Mouse (Mus musculus) heart, adult 8-10 months (tissue): ENCODE data around the gene Timm10b. TPM values are rescaled to one million over a fixed set of nuclear protein-coding genes. Genes with fewer than 3 reads are reported as not detected.

Experiments
- DNase-seq: peaks from one replicate; pipeline ENCODE4 v3.0.0; 2022; ENCODE audit warnings: low spot score
- total RNA-seq, 4 experiments: library from RNA; stranded (reverse); gene quantifications; 2 replicates each; pipeline ENCODE4 v1.2.4; 2022

Gene Timm10b
- 10 to 100 TPM; 75.1 to 86.0 (median 79.7) TPM for total RNA-seq

DNA sequence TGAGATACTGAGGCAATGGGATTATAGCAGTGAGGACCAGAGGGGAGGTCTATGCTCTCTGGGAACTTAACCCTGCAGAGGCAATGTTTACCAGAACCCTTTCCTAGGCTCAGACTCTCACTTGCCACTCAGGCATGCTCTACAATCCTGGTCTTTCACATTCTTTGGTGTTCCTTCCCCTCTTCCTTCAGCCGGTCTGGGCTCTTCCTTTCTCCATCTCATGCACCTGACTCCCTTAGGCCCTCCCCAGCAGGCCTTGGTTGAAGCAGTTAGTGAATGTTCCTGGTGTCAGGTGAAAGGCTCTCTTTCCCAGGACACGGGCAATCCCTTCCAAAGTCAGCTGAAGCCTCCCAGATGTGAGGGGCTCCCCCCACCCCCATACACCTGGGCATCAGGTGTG lies at the start of gene Timm10b:
Gene Timm10b (plus strand): TSS at position 301 of the 400 bp plus-strand sequence.
- DNase-seq = no peak

DNA sequence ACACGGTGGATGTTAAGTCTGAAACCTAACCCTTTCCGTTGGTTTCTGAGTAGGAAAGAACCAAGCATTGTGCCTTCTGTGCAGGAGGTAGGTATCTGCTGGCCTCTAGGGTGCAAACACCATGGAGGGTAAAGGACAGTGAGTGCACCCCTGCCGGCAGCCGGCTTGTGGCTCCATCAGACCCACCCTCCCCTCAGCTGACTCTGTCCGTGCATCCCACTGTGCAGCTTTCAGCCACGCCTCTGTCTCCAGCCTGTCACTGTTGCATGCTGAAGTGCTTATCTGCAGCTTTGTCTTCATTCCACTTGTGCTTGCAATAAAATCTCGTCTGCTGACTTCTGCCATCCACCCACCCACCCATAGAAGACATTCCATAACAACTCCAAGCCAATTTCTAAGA lies 49.8 kb upstream of the Timm10b start:
- no peak for DNase-seq

DNA sequence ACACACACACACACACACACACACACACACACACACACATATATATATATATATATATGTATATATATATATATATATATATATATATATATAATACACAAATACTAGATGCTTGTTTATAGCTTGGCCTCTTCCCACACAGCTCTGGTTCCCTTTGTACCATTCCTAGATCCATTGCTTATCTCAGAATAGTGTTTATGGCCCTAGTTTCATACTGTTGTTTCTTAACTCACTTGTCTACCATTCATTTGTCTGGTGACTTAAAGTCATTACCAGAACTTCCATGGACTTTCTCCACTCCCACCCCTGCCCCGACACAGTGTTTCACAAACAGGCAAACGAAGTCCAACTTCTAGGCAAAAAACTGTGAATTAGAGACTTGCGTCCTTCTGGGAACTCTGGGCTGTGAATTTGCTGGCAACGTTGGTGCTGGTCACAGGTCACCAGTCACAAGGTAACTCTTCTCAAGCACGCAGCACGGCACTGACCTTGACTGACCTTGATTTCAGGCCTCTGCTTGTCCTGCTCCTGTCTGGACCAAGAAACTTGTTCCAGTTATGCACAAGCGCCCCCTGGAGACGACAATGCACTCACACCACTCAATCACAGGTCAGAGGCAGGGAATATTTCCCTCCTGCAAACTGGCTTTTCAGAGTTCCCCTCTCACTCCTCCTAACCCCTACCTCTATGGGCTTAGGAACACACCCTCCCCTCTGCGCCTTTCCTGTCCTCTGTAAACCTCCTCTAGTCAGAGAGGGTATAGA lies 36.8 kb upstream of the Timm10b start:
- peak; percentile 66 for DNase-seq

DNA sequence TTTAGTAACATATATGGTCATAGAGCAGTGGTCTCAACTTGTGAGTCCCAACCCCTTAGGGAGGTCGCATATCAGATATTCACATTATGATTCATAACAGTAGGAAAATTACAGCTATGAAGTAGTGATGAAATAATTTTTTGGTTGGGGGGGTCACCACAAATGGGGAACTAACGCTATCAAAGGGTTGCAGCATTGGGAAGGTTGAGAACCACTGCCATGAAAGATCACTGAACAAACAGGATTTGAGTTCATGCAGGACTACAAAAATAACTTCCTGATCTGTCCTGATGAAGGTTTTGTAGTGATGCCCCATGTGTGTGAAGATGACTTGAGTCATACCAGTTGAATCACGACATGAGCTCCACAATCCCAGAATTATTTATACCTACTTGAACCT lies 31.4 kb upstream of the Timm10b start:
- no peak for DNase-seq

DNA sequence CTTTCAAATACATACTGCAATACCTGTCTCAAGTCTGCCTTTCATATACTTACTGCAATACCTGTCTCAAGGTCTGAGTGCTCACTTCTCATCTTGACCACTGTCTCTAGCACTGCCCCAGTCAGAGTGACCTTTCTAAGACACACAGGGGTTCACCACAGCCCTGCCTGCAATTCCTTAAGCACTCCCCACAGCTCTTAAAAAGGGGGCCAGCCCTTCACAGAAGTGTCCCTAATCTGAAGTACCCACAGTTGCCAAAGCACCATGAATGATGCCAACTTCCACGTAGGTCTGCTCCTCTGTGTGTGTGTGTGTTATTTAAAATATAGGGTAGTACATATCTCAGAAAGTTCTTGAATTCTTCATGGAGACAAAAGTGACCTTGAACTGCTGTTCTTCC lies 28.1 kb upstream of the Timm10b start:
- DNase-seq = no peak

DNA sequence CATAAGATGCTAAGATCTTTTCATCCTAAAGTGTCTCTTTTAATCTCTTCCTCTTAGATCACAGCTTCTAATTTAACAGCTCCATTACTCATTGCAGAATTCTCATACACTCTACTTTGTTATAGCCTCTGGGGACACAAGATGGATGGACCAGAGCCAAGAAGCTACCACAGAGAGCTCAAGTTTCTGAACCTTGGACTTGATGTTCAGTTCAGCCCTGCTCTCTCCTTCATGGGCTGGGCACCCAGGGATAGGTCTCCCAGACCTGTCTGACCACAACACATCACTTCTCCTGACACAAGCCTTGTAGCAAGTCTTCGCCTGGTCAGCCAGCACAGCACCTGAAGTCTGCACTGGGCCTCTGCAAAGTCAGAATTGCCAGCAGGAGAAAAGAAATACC lies 25.5 kb upstream of the Timm10b start:
- DNase-seq = no peak

DNA sequence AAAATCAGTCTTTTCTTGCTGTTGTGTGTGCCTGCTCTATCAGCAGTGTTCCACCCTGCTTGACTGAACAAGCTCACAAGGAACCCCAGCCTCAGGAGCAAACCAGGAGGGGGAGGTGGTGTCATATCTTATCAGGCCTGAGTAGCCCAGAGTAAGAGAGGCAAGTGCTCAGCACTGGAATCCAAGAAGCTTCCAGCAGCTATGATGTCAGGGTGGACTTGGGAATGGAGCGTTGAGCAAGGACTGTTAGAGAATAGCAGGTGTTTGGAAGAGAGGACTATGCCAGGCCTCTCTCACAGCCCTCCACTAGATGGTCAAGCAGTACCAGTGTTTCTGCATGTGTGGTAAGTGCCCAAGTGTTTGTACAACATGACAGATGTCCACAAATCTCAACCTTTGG lies 24.1 kb upstream of the Timm10b start:
- no peak for DNase-seq

DNA sequence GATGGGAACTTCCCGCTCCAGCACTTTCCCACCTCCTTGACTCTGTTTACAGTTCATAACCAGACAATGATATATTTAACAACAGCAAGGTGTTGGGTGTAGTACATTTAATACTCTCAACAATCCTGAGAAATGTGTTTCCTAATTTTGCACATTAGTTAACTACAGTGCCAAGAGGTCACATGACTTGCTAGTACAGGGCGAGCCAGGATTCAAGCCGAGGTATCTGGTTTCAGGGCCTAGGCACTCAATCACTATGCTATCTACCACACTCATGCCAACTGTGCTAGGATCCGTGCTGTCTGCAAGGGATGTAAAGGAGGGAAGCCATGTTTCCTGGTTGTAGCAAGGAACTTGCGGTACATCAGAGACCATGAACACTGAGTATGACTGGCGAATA lies 23.3 kb upstream of the Timm10b start:
- DNase-seq = peak; percentile 38

DNA sequence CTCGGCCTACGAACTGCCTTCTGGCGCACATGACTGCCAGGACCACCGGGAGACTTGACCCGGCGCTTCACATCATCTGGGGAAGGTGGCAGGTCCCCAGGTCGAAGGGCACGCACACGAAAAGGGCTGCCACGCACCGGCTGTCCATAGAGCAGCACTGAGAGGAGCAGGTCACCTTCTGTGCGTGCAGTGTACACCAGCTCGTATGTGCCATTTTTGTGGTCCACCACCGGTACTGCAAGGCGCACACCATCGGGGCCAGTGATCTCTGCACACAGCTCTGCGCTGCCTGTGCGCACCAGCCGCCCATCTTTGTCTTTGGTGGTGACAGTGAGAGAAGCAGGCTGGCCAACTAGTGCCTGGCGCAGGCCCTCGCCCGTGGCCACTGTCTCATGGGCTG lies 22.0 kb upstream of the Timm10b start:
- DNase-seq = no peak

DNA sequence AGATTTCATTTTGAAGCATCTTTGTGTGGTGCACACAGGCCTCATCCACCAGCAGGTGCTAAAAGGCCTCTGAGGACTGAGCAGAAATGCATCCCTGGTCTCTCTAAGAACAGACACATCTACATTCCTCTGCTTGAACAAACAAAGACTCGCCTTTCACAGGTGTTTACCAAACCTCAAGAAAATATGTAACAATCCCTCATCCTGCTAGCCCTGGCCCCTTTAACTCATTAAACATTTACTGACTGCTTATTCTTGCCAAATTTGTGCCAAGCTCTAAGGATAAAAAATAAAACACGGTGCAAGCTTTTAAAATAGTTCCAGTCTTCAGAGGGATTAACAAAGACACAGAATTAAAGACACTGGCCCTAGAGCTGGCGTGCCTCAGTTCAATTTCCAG lies 20.2 kb upstream of the Timm10b start:
- DNase-seq = no peak

DNA sequence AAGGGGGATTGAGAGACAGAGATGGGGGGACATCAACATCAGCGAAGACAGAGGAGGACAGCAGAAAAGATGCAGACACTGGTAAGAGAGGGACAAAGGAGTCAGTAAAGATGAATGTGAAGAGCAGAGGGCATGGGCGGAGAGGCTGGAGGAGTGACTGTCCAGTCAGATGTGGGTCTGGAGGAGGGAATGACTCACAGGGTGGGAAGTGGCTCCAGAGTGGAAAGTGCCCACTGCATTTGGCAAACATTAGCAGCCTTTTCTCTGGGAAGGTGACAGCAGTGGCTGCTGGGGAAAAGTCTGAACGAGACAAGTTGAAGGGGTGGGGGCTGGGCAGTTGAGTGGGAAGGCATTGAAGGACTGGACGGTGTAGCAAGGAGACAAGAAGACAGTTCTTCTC lies 18.8 kb upstream of the Timm10b start:
- DNase-seq = no peak

DNA sequence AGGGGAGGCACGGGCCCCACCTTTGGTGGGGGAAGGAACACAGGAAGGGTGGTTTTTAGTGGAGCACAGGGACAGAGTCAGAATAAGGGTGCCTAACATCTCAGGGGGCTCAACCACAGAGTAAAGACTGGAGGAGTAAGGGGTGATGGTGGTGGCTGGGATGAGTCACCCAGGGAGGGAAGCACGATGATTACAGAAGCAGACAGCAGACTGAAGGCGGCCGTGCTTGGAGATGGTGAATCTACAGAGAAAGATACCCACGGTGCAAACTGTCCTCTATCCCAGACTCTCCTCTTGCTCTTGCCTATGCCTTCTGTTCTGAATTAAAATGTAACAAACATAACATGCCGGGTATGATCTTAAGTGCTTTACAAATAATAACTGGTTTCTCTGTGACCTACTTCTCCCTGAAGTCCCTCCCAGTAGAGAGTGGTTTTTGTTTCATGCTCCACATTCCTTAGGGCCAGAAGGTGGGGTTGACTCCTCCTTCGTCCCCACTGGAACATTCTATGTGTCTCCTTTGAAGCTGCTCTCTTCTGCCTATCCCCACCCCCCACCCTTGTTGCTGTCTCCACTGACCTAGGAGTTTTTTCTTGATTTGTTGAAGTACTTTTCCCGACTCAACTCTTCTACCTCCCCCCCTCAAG lies 18.1 kb upstream of the Timm10b start:
- DNase-seq = no peak

DNA sequence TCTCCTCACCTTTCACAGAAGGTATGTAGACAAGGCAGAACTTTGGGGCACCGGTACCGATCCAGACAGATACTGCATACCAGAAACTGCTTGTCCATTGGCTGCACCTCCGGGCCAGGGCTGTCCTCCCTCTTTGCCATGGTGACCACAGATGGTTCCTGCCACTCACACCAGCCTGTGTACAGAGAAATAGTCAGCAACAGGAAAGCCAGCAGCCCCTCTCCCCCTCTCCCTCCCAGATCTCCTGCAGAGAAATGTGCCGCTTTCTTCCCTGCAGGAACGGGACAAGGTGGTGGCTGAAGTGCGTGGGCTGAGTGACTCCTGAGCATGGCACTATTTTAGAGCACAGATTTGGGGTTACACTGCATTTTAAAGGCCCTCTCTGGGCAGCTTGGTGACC lies 14.5 kb upstream of the Timm10b start:
- DNase-seq = no peak

DNA sequence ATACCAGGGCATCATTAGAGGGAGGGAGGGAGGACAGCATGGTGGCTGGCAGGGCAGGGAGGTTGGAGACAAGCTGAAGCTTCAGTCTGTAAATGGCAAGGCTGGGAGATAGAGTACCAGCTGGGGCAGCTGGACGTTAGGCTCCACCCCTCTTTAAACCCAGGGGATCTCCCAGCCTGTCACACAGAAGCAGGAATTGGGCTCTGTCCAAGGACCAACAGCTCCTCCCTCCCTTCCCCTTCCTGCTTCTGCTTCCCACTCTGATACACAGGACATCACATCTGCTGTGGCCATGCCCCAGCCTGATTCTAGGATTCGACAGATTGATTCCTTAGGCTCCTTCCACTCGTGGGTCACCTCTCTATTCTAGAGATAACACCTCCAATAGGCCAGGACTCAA lies 11.2 kb upstream of the Timm10b start:
- DNase-seq = peak; percentile 90

DNA sequence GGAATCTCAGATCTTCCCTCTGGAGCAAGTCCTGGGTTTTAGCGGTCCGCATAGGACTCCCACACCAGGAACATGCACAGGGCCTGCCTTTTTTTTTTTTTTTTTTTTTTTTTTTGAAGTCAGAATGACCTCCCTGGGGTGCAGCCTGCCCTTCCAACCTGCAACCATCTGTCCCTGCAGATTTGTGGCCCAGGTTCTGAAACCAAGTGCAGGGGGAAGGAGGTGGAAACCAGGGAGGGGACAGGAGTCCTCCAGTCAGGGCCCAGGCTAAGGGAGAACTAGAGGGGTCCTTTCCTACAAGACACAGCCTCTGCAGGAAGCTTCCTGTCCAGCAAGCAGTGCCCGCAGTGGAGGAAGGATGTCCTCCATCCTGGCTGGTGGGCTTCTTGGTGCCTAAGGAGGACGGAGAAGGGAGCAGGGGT lies 7.3 kb upstream of the Timm10b start:
- no peak for DNase-seq

DNA sequence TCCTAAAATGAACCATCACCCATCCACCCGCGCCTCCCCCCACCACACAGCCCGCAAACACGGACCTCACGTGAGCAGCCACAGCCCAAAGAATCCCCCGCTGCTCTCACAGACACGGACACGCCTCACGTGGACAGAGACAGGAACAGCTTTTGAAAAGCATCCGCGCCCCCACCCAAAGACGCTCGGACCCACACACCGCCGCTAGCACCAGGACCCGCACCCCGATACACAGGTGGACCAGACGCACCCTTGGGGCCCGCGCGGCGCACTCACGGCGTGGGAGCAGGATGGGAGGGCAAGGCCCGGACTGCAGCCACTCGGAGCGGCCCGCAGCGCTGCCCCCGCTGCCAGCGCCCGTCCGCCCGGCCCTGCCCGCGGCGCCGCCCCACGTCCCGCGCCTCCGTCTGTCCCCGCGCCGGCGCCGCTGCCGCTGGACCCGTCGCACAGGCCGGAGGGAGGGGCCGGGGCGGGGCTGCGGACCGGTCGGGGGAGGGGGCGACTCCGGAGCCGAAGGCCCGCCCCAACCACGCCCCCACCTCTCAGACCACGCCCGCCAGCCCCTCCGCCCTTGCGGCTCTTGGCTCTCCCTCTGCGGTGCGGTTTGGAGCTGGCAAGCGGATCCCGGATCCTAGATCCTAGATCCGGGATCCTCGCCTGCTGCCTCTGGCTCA lies 6.6 kb upstream of the Timm10b start, which contains the start of gene Trim3:
Gene Trim3 (minus strand): TSS at position 445 of the 674 bp plus-strand sequence.
- peak; percentile 84 for DNase-seq

DNA sequence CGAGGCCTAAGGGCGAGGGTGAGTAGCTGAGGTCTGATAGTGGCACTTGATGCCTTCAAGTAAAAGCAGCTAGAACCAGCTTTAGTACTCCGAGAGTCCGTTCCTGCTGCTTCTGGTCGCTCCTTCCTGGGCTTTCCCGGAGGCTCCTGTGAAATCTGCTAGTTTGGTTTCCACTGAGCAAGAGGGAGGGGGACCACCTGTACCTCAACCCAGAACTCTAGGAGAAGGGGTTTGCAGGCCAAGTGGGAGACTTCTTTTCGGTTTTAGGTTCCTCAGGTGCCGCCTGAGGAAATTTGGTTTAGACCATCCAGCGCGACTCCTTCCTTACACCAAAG lies 6.1 kb upstream of the Timm10b start:
- DNase-seq = no peak

DNA sequence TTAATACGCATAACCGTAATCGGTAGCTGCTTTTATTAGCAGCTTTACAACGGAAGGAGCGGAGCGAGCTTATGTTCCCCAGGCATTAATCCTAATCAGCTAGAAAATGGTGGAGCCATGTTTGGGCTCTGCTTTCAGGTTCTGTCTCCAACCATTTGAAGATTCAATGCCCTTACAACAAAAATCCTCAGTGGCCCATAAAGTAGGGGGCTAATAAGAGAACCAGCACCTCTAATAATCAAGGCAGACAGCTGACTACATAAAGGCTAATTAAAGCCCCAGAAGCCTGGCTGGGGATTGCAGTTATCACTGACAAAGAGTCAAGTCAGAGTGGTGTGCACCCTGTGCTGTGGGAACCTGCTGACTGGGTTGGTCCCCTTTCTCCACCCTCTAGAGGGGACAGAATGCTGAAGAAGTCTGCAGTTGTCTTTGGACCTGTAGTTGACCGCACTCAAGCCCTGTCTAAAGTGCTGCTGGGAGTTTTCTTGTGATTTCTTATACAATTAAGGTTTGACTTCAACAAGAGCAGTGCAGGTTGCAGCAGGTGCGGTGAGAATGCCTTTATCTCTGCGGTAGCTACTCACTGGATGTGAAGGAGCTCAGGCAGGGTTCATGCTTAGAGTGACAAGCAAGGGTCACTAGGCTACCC lies 5.5 kb upstream of the Timm10b start:
- no peak for DNase-seq

DNA sequence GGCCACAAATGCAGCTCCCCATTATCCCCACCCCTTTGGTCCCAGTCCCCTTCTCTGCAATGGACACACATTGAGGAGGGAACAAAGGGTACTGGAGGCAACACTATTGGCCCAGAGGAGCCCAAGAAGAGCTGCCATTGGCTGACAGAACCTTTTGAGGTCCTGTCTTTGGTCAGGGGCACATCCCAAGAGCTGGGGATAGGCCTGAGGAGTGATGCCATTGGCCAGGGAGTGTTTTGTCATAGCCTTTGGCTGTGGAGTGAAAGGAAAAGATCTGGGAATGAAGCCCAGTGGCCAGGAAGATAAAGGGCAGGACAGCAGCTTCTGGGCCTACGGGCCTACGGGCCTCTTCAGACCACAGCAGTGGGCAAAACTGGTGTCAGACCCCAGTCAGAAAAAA lies 4.1 kb upstream of the Timm10b start:
- DNase-seq = no peak

DNA sequence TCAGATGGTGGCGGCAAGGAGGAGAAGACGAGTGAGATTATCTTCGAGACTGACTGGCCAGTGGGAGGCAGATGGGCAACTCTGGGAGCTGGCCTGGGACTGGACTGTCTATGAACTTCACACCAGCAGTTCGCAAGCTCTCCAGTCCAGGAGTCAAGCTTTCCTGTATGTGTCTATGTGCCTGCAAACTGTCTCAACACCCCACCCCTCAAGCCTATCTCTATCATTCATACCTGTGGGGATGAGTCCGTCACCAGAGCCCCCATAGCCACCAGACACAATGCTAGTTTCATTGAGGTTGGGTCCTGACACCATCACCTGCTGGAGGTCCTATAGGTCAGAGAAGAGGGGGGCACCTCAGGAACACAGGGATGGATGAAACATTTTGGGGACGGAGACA lies 1.1 kb upstream of the Timm10b start:
- DNase-seq = no peak

DNA sequence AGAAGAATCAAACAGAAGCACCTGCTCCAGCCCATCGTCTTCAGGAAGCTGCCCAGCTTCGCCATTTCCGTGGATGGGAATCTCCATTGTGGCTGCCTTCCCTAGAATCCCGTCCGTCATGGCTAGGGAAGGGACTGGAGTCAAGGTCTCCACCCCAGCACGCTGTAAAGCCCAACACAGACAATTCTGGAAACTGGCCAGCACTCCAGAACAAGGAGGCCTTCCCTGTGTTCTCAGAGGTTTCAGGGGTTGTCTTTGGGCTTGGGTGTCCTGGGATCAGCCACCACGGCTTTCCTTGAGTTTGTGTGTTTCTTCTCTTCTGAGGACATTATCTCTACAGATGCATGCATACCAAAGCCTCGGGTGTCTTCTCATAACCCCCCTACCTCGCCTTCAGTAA lies 552 bp upstream of the Timm10b start:
- DNase-seq = no peak

DNA sequence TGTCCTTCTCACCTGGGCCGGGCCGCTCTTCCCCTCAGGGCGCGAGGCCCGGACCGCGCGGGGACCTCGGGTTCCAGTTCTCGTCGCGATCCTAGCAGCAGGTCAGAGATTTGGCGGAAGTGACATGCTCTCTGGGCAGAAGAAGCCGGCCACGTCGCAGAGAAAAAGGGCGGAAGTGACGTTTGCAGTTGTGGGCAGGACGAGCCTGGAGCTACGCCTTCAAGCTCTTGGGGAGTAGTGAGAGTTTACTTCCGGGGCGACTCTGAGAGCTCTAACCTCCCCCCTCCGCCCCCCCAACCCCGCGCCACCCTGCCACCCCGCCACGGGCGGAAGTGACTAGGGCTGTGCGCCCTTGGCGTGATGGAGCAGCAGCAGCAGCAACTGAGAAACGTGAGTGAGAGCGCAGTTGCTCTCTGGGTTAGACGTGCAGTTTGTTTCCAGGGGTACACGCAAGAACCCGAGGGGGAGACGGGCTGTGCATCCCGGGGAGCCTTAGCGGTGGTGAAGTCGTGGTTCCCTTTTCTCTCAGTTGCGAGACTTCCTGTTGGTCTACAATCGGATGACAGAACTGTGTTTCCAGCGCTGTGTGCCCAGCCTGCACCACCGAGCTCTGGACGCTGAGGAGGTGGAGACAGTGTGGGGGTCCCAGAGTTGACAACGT lies 507 bp downstream of the Timm10b start, which contains the start of the genes Arfip2 and Gm45799:
Gene Arfip2 (minus strand): TSS at position 184 of the 661 bp plus-strand sequence.
Gene Gm45799 (plus strand): TSS at position 320 of the 661 bp plus-strand sequence.
- peak; percentile 98 for DNase-seq
